Mouse (Mus musculus) CD4-positive, CD25-positive, alpha-beta regulatory T cell, adult 2 months (primary cell): ENCODE data around the gene Syce3.

Experiments
- DNase-seq: peaks from one replicate; pipeline ENCODE4 v3.0.0-alpha.2; 2012; ENCODE audit warnings: low read depth, low spot score

The Syce3 gene

DNA sequence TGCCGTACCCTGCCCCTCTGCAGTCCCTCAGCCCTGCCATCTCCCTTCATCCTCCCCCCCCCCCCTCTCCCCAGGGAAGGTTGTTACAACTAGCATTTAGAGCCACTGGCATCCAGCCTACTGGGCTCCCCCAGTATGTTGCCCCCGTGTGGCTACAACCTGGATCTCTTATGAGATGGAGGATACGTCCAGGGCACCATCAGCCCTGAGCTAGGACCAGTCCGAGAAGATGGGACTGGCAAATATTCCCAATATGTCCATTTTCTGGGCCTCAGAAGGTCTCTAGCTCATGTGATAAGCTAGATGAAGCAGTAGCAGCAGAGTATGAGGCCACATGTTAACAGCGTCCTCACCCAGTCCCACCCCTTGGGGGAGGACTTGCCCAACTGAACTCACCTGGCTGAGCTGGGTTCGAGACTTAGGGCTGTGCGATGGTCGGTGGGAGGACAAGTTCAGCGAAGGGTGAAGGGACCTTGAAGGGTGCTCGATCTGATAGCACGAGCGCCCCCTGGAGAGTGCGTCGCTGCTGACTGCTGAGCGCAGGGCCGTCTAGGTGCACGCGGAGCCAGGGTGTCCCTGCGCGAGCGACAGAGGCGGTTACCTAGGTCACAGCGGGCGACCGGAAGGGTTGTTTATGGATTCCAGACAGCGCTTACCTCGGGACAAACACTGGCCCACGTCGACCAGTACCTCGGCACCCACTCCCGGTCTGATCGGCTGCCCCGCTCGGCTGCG lies 37.1 kb downstream of the Syce3 start:
- peak; percentile 96 for DNase-seq

DNA sequence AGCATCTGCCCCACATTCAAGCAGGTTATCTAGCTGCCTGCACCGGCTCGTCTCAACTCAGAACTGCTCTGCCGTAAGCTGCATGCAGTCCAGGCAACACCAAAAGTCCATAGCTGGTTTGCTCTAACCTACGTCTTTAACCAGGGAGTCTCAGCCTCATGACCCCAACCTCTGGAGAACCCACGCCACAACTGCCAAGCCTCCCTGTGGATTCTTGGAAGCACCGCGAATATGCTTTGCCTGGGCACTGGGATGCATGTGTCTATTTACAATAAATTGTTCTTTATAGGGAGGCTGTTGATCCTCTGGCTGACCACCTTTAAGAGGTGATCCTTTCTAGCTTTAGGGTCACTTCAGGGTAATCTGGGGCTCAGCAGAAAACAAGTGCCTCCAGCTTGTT lies 37.8 kb downstream of the Syce3 start:
- no peak for DNase-seq

DNA sequence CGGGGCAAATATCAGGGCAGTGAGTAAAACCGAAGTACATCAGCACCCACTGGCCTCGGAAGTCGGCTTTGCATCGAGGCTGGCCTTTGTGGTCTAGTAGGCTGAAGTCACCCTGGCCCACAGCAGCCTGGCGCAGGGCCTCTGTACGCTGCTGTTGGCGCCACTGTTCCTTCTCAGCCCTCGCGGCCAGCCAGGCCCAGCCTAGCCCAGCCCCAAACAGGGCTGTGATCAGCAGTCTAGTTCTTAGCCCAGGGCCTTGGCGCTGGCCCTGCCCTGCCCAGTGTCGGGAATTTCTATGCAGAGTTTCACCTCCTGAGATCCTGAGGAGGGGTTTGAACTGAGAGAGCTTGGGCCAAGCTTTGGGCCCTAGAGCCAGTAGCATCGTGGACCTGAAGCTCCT lies 38.2 kb downstream of the Syce3 start:
- DNase-seq, result no peak

DNA sequence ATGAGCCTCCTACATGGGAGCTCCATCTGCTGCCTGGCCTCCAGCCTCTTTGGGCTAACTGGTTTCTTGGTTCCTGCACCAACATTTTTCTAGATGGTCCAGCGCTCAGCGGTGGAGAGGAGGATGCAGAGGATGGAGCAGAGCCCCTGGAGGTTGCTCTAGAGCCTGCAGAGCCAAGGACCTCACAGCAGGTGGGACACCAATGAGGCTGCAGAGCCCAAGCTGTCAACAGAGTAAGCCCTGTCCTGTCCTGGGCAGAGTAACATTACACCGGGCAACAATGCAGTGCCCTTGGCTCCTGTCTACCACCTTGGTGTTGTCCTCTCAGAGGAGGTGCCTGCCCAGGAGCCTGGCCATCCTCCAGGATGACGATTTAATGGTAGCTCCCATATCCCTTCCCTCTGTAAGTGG lies 45.2 kb downstream of the Syce3 start:
- no peak for DNase-seq

- no peak for DNase-seq
These were observed 47.3 kb downstream of the Syce3 start for GRCm38 (mm10) chr15:89363051-89363450.

- DNase-seq, result no peak
These were observed 51.5 kb downstream of the Syce3 start for GRCm38 (mm10) chr15:89358784-89359183.

- peak; percentile 68 for DNase-seq
These were observed 53.9 kb downstream of the Syce3 start for GRCm38 (mm10) chr15:89356372-89356771.

DNA sequence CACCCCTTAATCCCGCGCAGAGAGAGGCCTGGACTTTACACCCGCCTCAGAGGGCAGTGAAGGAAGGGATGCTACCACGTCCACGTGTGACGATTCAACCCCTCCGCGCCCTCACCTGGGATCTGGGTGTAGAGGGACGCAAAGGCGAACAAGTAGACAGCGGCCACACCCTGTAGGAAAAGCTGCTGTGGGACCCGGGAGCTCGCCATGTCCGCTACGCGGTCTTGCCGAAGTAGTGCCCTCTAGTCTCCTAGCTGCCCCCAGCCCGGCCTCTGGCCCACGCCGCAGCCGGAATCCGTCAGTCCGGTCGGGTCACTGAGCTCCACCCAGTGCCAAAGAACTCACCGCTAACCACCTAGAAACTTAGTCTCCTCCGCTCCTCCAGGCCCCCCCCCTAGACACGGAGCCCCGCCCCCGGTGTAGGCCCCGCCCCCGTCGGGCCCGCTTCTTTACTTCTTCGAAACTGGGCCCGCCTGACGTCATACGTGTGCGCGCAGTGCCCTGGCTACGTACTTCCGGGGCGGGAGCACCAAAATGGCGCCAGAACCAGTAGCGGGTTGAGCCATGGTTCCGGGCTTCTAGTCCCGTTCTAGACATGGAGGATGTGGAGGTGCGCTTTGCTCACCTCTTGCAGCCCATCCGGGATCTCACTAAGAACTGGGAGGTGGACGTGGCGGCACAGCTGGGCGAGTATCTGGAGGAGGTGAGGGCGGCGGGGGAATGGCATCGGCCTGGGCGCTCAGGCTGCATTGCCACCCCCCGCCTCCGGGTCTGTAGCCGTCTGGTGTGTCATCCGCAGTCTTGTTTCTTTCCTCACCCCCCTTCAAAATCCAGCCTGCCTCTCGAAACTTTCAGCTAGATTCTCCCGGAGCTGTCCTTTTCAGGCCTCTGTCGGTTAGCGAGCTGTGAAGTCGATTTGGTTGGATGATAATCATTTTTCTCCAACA lies 54.8 kb downstream of the Syce3 start, which contains the start of the genes Lmf2 and Ncaph2:
TSS of gene Lmf2 (minus strand) at position 419 of the 947 bp plus-strand sequence.
TSS of gene Ncaph2 (plus strand) at position 479 of the 947 bp plus-strand sequence.
- DNase-seq, result peak; percentile 99

DNA sequence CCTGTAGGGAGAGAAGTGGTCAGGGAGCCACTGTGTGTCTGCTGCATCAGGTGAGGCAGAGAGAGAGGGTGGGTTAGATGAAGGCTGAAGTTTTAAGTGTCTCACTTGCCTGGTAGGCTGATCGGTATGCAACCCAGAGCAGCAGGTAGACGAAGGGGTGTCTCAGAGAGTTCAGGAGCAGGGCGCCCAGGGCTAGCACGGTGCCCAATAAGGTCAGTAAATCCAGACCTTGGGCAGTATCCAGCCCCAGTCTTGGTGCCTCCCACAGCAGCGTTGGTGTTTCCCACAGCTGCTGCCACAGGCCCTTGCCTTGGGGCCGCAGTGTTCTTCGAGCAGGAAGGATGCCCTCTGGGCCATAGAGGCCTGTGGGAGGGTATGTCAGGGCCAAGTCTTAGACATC lies 55.8 kb downstream of the Syce3 start:
- DNase-seq, result no peak

GRCm38 (mm10) chr15:89353837-89354236 lies 56.5 kb downstream of the Syce3 start:
- no peak for DNase-seq

GRCm38 (mm10) chr15:89352795-89353194 lies 57.5 kb downstream of the Syce3 start:
- DNase-seq, result no peak

- no peak for DNase-seq
These were observed 58.2 kb downstream of the Syce3 start for GRCm38 (mm10) chr15:89352054-89352453.

- DNase-seq, result no peak
These were observed 59.0 kb downstream of the Syce3 start for GRCm38 (mm10) chr15:89351302-89351701.

DNA sequence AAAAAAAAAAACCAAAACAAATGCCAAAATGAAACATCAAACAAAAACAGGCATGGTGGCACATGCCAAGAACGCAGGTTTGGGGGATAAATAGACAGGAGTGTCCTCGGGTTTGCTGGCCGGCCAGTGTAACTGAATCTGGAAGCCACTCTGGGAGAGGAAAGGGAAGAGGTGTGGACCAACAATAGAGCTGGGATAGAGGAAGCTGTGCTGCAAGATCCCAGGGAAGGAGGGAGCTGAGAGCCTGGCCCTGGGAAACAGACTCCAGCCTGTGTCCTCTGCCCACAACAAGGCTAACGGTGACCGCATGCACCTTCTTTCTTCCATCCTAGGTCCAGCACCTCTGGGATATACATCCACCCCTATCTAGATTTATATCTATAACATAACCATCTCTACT lies 59.9 kb downstream of the Syce3 start:
- no peak for DNase-seq

DNA sequence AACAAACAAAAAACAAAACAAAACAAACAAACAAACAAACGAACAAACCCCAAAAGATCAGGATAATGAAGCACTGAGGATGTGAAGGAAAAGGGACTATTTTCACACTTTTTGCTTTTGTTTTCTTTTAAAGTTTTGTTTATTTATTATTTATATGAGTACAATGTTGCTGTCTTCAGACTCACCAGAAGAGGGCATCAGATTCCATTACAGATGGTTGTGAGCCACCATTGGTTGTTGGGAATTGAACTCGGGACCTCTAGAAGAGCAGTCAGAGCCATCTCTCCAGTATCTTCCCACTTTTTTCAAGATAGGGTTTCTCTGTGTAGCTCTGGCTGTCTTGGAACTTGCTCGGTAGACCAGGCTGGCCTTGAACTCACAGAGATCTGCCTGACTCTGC lies 67.0 kb downstream of the Syce3 start:
- DNase-seq, result peak; percentile 22

DNA sequence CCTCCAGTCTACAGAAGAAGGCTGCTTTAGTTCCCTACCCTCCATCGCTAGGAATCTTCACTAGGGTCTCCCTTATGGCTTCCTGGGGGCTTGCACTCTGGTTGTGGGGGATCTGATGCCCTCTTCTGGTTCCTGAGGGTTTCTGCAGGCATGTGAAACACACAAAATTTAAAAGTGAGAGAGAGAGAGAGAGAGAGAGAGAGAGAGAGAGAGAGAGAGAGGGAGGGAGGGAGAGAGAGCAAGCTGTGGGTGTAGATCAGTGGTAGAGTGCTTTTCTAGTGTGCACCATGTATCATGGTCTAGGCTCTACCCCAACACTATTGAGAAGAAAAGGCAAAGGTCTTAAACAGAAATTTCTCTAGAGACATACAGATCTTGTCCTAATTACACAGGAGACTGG lies 68.6 kb downstream of the Syce3 start:
- DNase-seq, result no peak
